Mouse (Mus musculus): Measurements from ENCODE around the gene Scrn3.

DNA sequence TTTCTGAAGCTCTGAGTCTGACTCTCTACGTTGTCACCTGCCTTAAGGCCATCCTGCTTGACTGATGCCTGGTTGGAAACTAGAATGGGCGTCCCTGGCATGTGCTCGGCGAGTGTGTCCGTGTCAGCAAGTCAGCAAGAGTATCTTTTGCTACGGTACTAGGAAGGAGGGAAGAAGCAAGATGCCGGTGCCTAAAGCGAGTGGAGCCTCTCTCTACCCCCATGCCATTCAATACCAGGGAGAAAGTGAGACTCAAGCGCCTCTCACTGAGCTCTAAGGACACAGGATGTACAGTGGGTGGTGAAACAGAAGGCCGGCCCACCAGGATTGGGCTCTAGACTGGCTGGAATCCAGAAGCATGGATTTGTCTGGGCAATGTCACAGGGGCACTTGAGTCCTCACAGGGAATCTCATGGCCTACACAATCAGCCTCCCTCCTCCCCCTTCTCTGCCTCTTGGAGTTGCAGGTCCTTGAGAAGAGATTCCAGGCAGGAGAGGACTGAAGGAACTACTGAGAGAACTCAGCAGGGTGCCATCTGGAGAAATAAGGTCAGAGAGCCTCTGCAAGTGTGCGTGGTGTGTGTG is 47.7 kb upstream of the Scrn3 start:
- TF ChIP-seq POLR2A (IDR thresholded peaks at IDR 0.05; ENCODE audit: borderline replicate concordance, insufficient read depth, low read length): no peak
- TF ChIP-seq CTCF (IDR thresholded peaks at IDR 0.05; ENCODE audit: borderline replicate concordance, insufficient read depth, low read depth, low read length): no peak

Data from cerebellum, adult 2 months (tissue).